Mouse (Mus musculus) stomach, embryonic 14.5 days (tissue): ENCODE results near the gene Rxfp3. TPM values are rescaled to one million over a fixed set of nuclear protein-coding genes. Genes with fewer than 3 reads are reported as not detected.
"Not testable (repeated sequence)": the region's sequence is repeated elsewhere in the genome, so short reads cannot be mapped to it uniquely, and the experiment has no call there.

Experiments used
- ATAC-seq: fragments of 200-750 bp; cut with Nextera tagmentation; 2 replicates; pipeline ENCODE4 v1.8.0; 2017; ENCODE audit warnings: low read depth, moderate TSS enrichment; ENCODE audit not compliant: insufficient number of reproducible peaks, insufficient read depth, low FRiP score
- H3K27ac ChIP-seq: fragments of 300-500 bp; sonication (generic); 2 replicates; pipeline ENCODE4 v1.5.1; 2014; ENCODE audit warnings: mild to moderate bottlenecking, low read length, moderate library complexity, mixed read lengths
- H3K27me3 ChIP-seq: fragments of 300-500 bp; sonication (generic); 2 replicates; pipeline ENCODE4 v1.6.1; 2014; ENCODE audit warnings: low read length, control low read depth, mixed read lengths; ENCODE audit not compliant: control insufficient read depth, insufficient read depth
- H3K36me3 ChIP-seq: fragments of 300-500 bp; sonication (generic); 2 replicates; pipeline ENCODE4 v1.6.1; 2014; ENCODE audit warnings: mild to moderate bottlenecking, control low read depth, low read length, moderate library complexity, mixed read lengths; ENCODE audit not compliant: control insufficient read depth, insufficient read depth
- H3K4me1 ChIP-seq: fragments of 300-500 bp; sonication (generic); 2 replicates; pipeline ENCODE4 v1.6.1; 2014; ENCODE audit warnings: low read length, control low read depth, mixed read lengths; ENCODE audit not compliant: control insufficient read depth, insufficient read depth
- H3K4me2 ChIP-seq: fragments of 300-500 bp; sonication (generic); replicated peaks from 2 replicates; pipeline ENCODE4 v1.6.1; 2014; ENCODE audit warnings: low read depth, low read length, control low read depth
- H3K4me3 ChIP-seq: fragments of 300-500 bp; sonication (generic); 2 replicates; pipeline ENCODE4 v1.5.1; 2014; ENCODE audit warnings: low read depth, low read length, control low read depth
- H3K9ac ChIP-seq: fragments of 300-500 bp; sonication (generic); replicated peaks from 2 replicates; pipeline ENCODE4 v1.6.1; 2014; ENCODE audit warnings: low read depth, mild to moderate bottlenecking, control low read depth, low read length, moderate library complexity, mixed read lengths
- H3K9me3 ChIP-seq: fragments of 300-500 bp; sonication (generic); 2 replicates; pipeline ENCODE4 v1.6.1; 2016; ENCODE audit warnings: low read depth, low read length, control low read depth; ENCODE audit not compliant: control insufficient read depth
- WGBS: fragments of 180-500 bp; shearing (Covaris S2); extraction: QIAGEN DNeasy Blood & Tissue Kit; methylation state at CpG from one replicate; pipeline ENCODE4 v1.1.7; 2014; 5-methylcytosine and 5-hydroxymethylcytosine counted together
- polyA plus RNA-seq: library from polyadenylated mRNA; unstranded; fragments of >200 nt; fragmentation: Nextera tagmentation; extraction: Ambion mirVana; gene quantifications from 2 replicates; pipeline ENCODE4 v1.2.1, GENCODE M21; 2014

The Rxfp3 gene
- polyA plus RNA-seq, 1 experiment from 2014 or later: 0.13 TPM

DNA sequence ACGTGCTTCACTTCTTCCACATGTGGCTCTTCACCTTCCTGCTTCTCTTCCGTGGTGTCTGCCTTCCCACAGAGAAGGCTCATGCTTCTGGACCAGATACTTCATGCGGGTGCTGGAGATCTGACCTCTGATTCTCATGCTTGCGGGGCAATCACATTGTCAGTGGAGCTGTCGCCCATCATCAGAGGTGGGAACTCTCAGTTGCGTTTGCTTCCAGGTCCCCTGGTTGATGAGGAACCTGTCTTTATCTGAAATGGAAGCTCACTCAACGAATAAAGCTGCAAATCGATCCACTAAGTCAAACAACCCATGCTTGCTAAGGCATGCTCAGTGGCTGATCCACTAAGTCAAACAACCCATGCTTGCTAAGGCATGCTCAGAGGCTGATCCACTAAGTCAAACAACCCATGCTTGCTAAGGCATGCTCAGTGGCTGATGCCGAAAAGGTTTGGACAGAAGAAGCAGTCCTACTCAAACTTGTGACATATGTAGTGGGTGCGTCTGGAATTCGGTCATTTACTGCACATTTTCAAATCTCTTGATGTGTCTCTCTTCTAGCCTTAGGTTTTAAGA is 26.7 kb downstream of the Rxfp3 start:
- H3K9ac ChIP-seq: no peak overlapping the region
- no peak overlapping the region for H3K27ac ChIP-seq
- no peak for ATAC-seq
- no peaks in the 10 kb centered on the region for H3K4me1 ChIP-seq
- H3K4me2 ChIP-seq: no peak overlapping the region
- H3K27me3 ChIP-seq: no peaks in the 10 kb centered on the region
- no peak overlapping the region for H3K4me3 ChIP-seq
- WGBS: 69% methylated on average over 11 of the region's 11 CpGs
- no peaks in the 10 kb centered on the region for H3K9me3 ChIP-seq
- H3K36me3 ChIP-seq: no peaks in the 10 kb centered on the region

DNA sequence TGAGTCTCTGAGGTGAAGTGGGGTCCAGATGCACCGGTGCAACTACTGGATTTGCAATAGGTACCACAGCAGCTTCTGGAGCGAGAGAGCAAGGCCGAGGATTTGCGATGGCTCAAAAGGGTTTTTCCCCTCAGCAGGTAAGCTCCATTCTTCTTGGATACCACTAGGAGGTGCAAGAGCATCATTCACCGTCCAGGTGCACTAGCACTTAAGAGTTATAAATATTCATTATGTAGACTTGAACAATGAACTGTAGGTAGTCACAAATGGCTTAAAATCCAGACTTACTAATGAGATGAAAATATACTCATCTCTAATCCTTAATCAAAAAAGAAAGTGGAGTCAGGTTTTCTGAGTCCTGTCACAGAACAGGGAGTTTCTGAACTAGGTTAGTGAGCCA is 29.0 kb downstream of the Rxfp3 start:
- Histone ChIP-seq H3K9me3 (no peaks in the 10 kb centered on the region), H3K27ac (no peak overlapping the region), H3K4me2 (no peak overlapping the region), H3K36me3 (no peaks in the 10 kb centered on the region), H3K4me1 (no peaks in the 10 kb centered on the region), H3K9ac (no peak overlapping the region), H3K27me3 (no peaks in the 10 kb centered on the region), H3K4me3 (no peak overlapping the region)
- no peak for ATAC-seq
- 19% methylated on average over 5 of the region's 5 CpGs for WGBS

DNA sequence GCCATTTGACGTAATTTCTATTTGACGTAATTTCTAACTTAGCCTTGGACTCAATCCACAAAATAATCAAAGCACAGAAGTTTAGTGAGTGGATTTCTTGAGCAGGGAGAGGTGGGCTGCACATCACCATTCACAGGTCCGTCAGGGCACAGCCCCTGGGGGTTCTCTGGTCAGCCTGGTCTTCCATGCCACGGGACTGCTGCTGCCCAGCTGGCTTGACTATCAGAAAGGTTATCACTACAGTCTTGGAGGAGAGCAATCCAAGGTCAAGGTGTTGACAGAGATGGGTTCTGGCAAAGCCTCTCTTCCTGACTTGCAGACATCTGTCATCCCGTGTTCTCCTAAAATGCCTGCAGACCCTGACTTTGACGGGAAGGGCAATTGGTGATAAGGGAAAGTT is 33.1 kb downstream of the Rxfp3 start:
- Histone ChIP-seq H3K36me3 (no peaks in the 10 kb centered on the region), H3K27ac (no peak overlapping the region), H3K27me3 (no peaks in the 10 kb centered on the region), H3K4me3 (no peak overlapping the region), H3K9me3 (no peaks in the 10 kb centered on the region), H3K4me2 (no peak overlapping the region), H3K4me1 (no peaks in the 10 kb centered on the region), H3K9ac (no peak overlapping the region)
- no peak for ATAC-seq
- WGBS: 54% methylated on average over 6 of the region's 6 CpGs

DNA sequence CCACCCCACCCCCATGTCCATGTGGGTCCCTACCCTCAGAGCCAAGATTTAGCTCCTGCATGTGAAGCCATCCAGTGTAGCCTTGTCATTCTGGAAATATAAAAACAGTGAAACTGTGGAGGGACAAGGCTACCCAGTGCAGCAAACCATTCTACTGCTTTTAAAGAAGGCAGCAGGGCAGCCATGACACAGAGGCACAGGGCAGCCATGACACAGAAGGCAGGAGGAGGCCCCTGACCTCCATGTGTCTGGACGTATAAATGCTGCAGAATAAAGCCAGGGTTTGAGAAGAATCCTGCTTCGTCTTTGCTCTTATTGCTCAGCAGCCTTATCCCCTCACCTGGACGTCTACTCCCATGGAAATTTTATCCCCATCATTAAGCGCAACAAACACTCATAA is 34.0 kb downstream of the Rxfp3 start:
- Histone ChIP-seq H3K4me2 (no peak overlapping the region), H3K4me3 (no peak overlapping the region), H3K9me3 (no peaks in the 10 kb centered on the region), H3K36me3 (no peaks in the 10 kb centered on the region), H3K27ac (no peak overlapping the region), H3K27me3 (no peaks in the 10 kb centered on the region), H3K9ac (no peak overlapping the region), H3K4me1 (no peaks in the 10 kb centered on the region)
- ATAC-seq: no peak
- WGBS: 85% methylated on average over 4 of the region's 4 CpGs

DNA sequence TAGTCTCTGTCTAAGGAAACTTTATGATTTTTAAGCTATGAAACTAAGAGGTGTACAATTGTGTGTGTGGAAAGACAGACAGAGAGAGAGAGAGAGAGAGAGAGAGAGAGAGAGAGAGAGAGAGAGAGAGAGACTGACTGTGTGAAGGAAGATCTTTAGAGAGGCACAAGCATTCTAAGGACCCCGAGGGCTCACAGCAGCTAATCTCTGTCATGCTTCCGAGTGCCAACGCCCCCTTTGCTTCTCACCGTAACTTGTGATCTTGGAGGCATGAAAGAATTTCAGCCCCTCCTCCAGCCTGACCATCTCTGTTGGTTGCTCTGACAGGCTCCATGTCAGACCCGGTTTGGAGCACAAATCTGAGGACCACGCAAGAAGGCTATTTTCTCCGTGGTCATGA is 37.4 kb downstream of the Rxfp3 start, which contains the start of gene Slc45a2:
Gene Slc45a2, plus strand, starts transcription at position 301 of the 400 bp plus-strand sequence.
- H3K27ac ChIP-seq: no peak within 1 kb of the TSS
- no peak within 1 kb of the TSS for H3K4me2 ChIP-seq
- H3K4me1 ChIP-seq: no peaks in the 10 kb centered on the region
- no peaks in the 10 kb centered on the region; the same call in 1 of the 2 replicates for H3K36me3 ChIP-seq
- H3K9ac ChIP-seq: no peak within 1 kb of the TSS
- no peaks in the 10 kb centered on the region for H3K27me3 ChIP-seq
- no peak for ATAC-seq
- WGBS: 56% methylated on average over 7 of the region's 7 CpGs
- no peak within 1 kb of the TSS for H3K4me3 ChIP-seq
- no peaks in the 10 kb centered on the region for H3K9me3 ChIP-seq

DNA sequence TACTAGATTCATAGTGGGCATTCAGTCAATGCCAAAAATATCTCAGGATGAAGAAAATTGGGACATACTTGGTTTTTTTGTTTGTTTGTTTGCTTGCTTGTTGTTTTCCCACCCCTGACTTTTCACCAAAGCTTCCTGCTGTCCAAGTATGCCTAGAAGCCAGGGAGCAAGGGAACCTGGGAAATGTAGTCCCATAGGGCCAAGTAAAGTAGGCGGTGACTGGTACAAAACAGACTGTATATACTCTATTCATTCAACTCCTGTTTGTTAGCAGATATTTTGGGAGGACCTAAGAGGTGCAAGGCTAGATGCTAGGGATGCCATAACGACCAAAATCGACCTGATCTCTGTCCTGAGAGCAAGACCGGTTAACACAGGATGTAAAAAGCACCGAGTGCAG is 38.0 kb downstream of the Rxfp3 start:
- Histone ChIP-seq H3K9me3 (no peaks in the 10 kb centered on the region), H3K27ac (no peak overlapping the region), H3K4me3 (no peak overlapping the region), H3K36me3 (no peaks in the 10 kb centered on the region; the same call in 1 of the 2 replicates), H3K27me3 (no peaks in the 10 kb centered on the region), H3K4me2 (no peak overlapping the region), H3K9ac (no peak overlapping the region), H3K4me1 (no peaks in the 10 kb centered on the region)
- no peak for ATAC-seq
- 50% methylated on average over 5 of the region's 5 CpGs for WGBS

DNA sequence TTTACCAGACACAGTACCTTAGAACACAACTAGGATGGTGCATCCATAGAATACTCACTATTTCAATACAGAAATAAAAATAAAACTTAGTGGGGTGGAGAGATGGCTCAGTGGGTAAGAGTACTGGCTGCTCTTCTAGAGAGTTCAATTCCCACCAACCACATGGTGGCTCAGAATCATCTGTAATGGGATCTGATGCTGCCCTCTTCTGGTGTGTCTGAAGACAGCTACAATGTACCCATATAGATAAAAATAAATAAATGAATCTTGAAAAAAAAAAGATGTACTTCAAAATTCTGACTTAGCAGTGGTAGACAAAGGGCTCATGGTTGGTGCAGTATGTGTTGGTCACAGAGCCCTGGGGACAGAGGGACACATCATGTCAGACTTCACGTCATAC is 46.2 kb downstream of the Rxfp3 start:
- Histone ChIP-seq H3K4me3 (no peak overlapping the region), H3K4me2 (no peak overlapping the region), H3K9me3 (no peaks in the 10 kb centered on the region), H3K36me3 (peaks cover 4% of the 10 kb centered on the region; the same call in 1 of the 2 replicates), H3K4me1 (no peaks in the 10 kb centered on the region), H3K27ac (no peak overlapping the region), H3K27me3 (no peaks in the 10 kb centered on the region), H3K9ac (no peak overlapping the region)
- ATAC-seq: no peak
- 71% methylated on average over 1 of the region's 1 CpGs for WGBS

DNA sequence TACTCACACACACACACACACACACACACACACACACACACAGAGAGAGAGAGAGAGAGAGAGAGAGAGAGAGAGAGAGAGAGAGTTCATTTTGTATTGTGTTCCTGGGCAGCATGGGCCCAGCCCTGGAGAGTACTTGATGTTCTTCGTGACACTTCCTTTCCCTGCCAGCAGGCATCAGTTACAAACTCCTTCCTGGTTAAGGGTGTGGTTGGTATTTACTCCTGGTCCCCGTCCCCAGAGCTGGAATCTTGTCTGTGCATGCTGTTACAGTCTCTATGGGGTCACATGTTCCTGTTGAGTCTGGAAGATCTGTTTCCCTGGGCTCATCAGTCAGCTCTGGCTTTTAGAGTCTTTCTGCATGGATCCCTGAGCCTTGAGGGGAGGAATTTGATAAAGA is 47.4 kb downstream of the Rxfp3 start:
- Histone ChIP-seq H3K27me3 (no peaks in the 10 kb centered on the region), H3K27ac (no peak overlapping the region), H3K4me3 (no peak overlapping the region), H3K4me1 (no peaks in the 10 kb centered on the region), H3K9me3 (no peaks in the 10 kb centered on the region), H3K4me2 (no peak overlapping the region), H3K9ac (no peak overlapping the region), H3K36me3 (peaks cover 4% of the 10 kb centered on the region; the same call in 1 of the 2 replicates)
- ATAC-seq: no peak; the same call in 1 of the 2 replicates
- WGBS: 44% methylated on average over 2 of the region's 2 CpGs

DNA sequence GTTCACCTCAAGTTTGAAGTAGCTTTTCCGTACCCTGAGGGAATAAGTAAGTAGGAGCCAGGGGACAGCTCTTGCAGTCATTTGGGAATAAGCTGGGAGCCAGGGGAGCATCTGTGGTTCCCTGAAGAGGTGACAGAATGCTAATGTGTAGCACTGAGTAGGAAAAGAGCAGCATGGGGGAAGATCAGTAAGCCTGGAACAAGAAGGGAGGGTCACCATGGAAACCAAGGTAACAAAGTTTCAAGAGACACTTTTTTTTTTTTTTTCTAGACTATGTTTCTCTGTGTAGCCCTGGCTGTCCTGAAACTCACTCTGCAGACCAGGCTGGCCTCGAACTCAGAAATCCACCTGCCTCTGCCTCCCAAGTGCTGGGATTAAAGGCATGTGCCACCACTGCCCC is 51.3 kb downstream of the Rxfp3 start:
- not testable (repeated sequence) for H3K4me1 ChIP-seq, ATAC-seq, H3K9ac ChIP-seq, H3K27ac ChIP-seq, H3K27me3 ChIP-seq, H3K9me3 ChIP-seq, H3K4me3 ChIP-seq, H3K36me3 ChIP-seq, H3K4me2 ChIP-seq
- 89% methylated on average over 2 of the region's 2 CpGs for WGBS
